Mouse (Mus musculus) intestine, embryonic 15.5 days (tissue): Measurements from ENCODE around the gene Tspo. TPM values are rescaled to one million over a fixed set of nuclear protein-coding genes. Genes with fewer than 3 reads are reported as not detected.

Experiments
- ATAC-seq: fragments of 200-750 bp; cut with Nextera tagmentation; 2 replicates; pipeline ENCODE4 v1.8.0; 2017; ENCODE audit warnings: moderate TSS enrichment, moderate library complexity
- H3K27ac ChIP-seq: fragments of 300-500 bp; sonication (generic); 2 replicates; pipeline ENCODE4 v1.5.1; 2015; ENCODE audit warnings: mild to moderate bottlenecking, inconsistent platforms
- H3K27me3 ChIP-seq: fragments of 300-500 bp; sonication (generic); replicated peaks from 2 replicates; pipeline ENCODE4 v1.6.1; 2015; ENCODE audit warnings: inconsistent platforms
- H3K36me3 ChIP-seq: fragments of 300-500 bp; sonication (generic); 2 replicates; pipeline ENCODE4 v1.6.1; 2015; ENCODE audit warnings: inconsistent platforms
- H3K4me1 ChIP-seq: fragments of 300-500 bp; sonication (generic); replicated peaks from 2 replicates; pipeline ENCODE4 v1.6.1; 2015; ENCODE audit warnings: inconsistent platforms
- H3K4me2 ChIP-seq: fragments of 300-500 bp; sonication (generic); replicated peaks from 2 replicates; pipeline ENCODE4 v1.6.1; 2015; ENCODE audit warnings: mild to moderate bottlenecking, inconsistent platforms
- H3K4me3 ChIP-seq: fragments of 300-500 bp; sonication (generic); replicated peaks from 2 replicates; pipeline ENCODE4 v1.5.1; 2015; ENCODE audit warnings: inconsistent platforms
- H3K9ac ChIP-seq: fragments of 300-500 bp; sonication (generic); 2 replicates; pipeline ENCODE4 v1.6.1; 2015; ENCODE audit warnings: inconsistent platforms
- H3K9me3 ChIP-seq: fragments of 300-500 bp; sonication (generic); 2 replicates; pipeline ENCODE4 v1.6.1; 2016; ENCODE audit warnings: inconsistent platforms
- WGBS: fragments of 180-500 bp; shearing (Covaris S2); methylation state at CpG from one replicate; pipeline ENCODE4 v1.1.7; 2015; 5-methylcytosine and 5-hydroxymethylcytosine counted together
- polyA plus RNA-seq: library from polyadenylated mRNA; unstranded; fragments of >200 nt; fragmentation: Nextera tagmentation; extraction: Ambion mirVana; gene quantifications from 2 replicates; pipeline ENCODE4 v1.2.1, GENCODE M21; 2015

Tspo gene
- polyA plus RNA-seq, 1 experiment from 2014 or later = 98.0 TPM

DNA sequence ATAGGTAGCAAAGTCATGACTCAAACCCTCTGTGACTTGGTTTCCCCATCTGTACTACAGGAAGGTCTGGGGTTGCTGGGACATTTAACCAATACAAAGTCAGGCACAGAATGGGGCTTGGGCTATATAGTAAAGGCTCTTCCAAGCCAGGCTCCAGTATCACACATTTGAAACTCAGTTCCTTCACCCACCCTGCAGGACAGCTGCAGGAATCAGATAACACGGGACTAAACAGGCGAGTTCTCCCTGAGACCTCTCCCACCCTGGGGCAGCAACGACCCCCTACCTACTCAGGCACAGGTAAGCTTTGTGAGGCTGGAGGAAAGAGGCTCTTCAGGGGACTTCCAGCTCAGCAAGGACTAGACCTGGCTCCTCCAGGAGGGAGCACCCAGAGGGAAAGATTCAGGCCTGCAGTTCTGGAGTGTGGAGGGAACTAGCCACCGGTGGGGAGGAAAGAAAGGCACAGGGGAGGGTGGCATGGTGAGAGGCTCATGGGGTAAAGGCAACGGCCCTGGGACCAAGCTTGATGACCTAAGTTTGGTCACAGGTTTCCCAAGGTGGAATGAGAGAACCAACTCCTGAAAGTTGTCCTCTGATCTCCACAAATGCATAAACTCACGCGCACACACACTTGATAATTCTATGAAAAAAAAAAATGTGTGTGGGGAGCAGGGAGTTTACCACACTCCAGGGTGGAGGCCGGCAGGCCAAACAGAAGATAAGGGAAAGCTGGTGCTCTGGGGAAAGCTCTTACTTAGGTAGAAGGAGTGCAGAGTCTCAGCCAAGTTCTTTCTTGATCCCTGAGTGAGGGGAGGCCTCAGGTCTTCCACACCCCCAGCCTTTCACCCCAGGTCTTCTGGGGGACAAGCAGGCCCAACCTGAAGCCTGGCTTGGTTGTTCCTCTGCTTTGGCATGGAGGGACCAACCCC, 29.1 kb downstream of the Tspo start:
- peak overlapping the region; percentile 86 for H3K4me2 ChIP-seq
- peak overlapping the region; percentile 11; the same call in 1 of the 2 replicates for H3K27ac ChIP-seq
- H3K27me3 ChIP-seq = no peaks in the 10 kb centered on the region

DNA sequence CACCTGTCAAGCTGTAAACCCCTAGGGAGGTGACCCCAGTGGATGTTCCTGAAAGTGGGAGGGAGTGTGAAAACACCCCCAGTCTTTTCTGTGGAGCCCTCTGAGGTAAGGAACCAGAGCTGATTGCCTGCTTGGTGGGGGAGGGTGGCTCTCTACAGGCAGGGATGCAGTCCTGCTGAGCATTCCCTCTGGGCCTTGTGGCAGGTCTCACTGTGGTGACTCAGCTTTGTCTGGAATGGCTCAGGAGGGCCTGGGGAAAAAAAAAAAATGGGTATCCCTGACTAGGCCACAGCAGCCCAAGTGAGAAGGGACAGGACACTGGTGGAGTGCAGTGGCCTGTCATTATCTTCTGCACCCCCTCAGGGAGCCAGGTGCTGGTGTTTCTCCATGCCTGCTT, 29.8 kb downstream of the Tspo start:
- Histone ChIP-seq H3K9ac (0 out of 2 replicates have a peak overlapping the region, but pooled peaks have one; percentile 0), H3K36me3 (no peaks in the 10 kb centered on the region), H3K4me1 (peaks cover 23% of the 10 kb centered on the region), H3K9me3 (no peaks in the 10 kb centered on the region), H3K4me3 (peak overlapping the region; percentile 90; the same call in 1 of the 2 replicates), H3K27me3 (no peaks in the 10 kb centered on the region), H3K27ac (peak overlapping the region; percentile 11; the same call in 1 of the 2 replicates), H3K4me2 (peak overlapping the region; percentile 86)
- no peak; the same call in 1 of the 2 replicates for ATAC-seq

More for the DNA sequence above, 29.1 kb downstream of the Tspo start:
- Histone ChIP-seq H3K36me3 (no peaks in the 10 kb centered on the region), H3K4me3 (no peak overlapping the region), H3K9me3 (no peaks in the 10 kb centered on the region), H3K9ac (0 out of 2 replicates have a peak overlapping the region, but pooled peaks have one; percentile 0), H3K4me1 (peaks cover 23% of the 10 kb centered on the region)
- 60% methylated on average over 8 of the region's 8 CpGs for WGBS
- no peak for ATAC-seq

DNA sequence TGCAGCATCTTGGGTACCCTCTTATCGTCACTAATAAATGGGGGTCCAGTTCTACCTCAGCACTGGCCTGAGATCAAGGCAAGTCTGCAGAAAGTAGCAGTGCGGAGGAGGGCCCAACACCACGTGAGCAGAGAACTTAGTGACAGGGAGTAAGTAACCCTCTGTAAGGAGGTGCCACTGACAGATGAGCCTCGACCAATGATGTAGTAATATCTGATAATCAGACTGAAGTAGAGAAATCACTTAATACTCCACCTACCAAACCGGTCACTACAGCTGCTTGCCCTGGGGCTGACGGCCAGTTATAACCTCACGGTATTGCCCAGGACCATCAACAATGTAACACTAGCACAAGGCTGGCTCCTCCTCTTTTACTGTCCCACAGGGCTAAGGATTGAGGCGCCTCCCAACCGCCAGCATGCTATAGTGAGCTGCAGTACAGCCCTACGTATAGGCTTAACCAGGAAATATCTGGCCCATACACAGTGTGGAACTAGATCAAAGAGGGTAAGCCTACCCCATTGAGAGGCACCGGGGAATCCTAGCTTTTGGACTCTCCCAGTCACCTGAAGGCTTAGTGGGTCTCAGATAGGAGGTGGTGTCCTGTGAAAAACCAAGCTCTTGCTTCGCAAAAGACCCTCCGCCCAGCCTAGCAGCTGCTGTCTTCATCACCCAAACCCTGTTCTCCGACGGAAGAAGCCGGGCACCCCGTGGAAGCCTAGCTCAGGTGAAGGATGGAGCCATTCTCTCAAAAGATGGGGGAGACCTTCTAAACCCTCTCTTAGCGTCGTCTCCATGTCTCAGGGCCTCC, 30.5 kb downstream of the Tspo start:
- H3K9me3 ChIP-seq = no peaks in the 10 kb centered on the region
- H3K4me3 ChIP-seq = peak overlapping the region; percentile 90
- no peak overlapping the region for H3K27ac ChIP-seq
- 12% methylated on average over 19 of the region's 19 CpGs for WGBS
- no peaks in the 10 kb centered on the region for H3K27me3 ChIP-seq
- no peaks in the 10 kb centered on the region for H3K36me3 ChIP-seq
- H3K9ac ChIP-seq = peak overlapping the region; percentile 84
- peak overlapping the region; percentile 86 for H3K4me2 ChIP-seq
- ATAC-seq = peak; percentile 82
- peaks cover 23% of the 10 kb centered on the region for H3K4me1 ChIP-seq

DNA sequence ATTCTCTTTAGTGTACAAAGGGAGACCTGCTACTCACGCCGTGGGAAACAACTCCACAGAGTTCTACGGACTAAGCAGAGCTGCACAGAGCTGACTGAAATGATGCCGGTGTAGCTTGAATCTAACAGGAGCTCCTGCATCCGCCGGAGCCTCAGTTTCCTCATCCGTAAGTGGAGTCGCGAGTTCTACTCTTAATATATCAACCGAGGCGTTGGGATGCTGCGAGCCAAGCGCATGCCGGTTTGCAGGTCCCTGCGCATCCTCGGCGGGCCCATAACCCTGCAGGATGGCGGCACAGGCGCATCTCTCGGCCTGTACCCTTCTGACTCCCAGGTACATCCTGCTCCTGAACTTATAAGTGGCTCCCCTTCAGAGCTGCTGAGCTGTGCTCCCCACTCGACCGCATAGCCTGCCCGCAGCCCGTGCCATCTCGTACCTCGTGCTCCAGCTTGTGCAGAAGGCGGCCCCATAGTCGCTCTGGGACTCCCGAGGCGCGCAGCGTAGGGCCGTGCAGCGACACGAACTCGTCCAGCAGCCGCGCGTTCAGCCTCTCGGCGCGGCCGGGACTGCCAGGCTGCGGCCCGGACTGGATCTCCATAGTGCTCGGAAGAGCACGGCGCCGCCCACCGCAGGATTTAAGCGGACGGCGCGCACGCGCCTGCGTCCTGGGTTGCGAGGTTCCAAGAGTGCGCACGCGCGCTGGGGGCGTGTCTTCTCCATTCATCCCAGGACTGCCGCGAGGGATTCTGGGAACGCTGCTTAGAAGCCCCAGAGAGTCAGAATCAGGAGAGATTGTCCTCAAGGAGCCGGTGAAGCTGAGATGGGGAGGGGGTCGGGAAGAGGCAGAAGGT, 31.3 kb downstream of the Tspo start, which contains the start of gene Ttll12:
Gene Ttll12 (minus strand): TSS at position 645 of the 851 bp plus-strand sequence.
- Histone ChIP-seq H3K27ac (peak within 1 kb of the TSS; percentile 72), H3K9ac (peak within 1 kb of the TSS; percentile 84), H3K27me3 (no peaks in the 10 kb centered on the region), H3K4me1 (peaks cover 23% of the 10 kb centered on the region), H3K4me2 (peak within 1 kb of the TSS; percentile 86), H3K4me3 (peak within 1 kb of the TSS; percentile 90), H3K9me3 (no peaks in the 10 kb centered on the region), H3K36me3 (no peaks in the 10 kb centered on the region)
- WGBS = under 1% methylated on average over 68 of the region's 68 CpGs
- peak; percentile 92 for ATAC-seq

DNA sequence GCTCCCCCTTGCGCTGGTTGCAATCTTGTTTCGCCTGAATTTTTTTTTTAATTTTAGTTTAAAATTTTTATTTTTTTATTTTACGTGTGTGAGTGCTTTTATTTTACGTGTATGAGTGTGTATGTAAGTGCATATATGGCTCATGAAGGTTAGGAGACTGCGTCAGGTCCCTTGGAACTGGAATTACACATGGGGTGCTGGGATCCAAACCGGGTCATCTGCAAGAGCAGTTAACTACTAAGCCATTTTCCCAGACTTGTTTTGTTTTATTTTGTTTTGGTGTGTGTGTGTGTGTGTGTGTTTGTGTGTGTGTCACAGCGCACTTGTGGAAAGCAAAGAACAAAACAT, 31.9 kb downstream of the Tspo start:
- peak overlapping the region; percentile 46 for H3K9ac ChIP-seq
- H3K27ac ChIP-seq = no peak overlapping the region
- H3K27me3 ChIP-seq = no peaks in the 10 kb centered on the region
- H3K4me2 ChIP-seq = peak overlapping the region; percentile 86
- no peaks in the 10 kb centered on the region for H3K36me3 ChIP-seq
- peaks cover 23% of the 10 kb centered on the region for H3K4me1 ChIP-seq
- H3K4me3 ChIP-seq = peak overlapping the region; percentile 90
- WGBS = 36% methylated on average over 7 of the region's 7 CpGs
- ATAC-seq = no peak; the same call in 1 of the 2 replicates
- no peaks in the 10 kb centered on the region for H3K9me3 ChIP-seq

DNA sequence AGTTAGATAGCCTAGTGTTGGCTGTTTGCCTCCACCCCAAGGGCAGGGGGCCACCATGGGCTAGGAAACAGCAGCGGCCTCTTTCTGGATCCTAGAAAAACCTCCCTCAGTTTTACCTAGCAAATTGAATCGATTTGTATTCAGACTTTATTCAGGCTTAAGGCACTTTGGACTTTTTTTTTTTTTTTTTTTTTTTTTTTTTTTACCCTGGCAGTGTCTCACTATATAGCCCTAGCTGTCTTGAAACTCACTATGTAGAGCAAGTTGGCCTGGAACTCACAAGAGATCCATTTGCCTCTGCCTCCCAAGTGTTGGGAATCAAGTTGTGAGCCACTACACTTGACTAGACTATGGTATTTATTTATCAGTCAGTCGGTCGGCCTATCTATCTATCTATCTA, 33.4 kb downstream of the Tspo start:
- Histone ChIP-seq H3K4me1 (peaks cover 17% of the 10 kb centered on the region), H3K27me3 (no peaks in the 10 kb centered on the region), H3K9me3 (no peaks in the 10 kb centered on the region), H3K9ac (no peak overlapping the region), H3K4me3 (no peak overlapping the region), H3K27ac (no peak overlapping the region), H3K4me2 (no peak overlapping the region), H3K36me3 (no peaks in the 10 kb centered on the region)
- no peak for ATAC-seq
- WGBS = 88% methylated on average over 4 of the region's 4 CpGs

DNA sequence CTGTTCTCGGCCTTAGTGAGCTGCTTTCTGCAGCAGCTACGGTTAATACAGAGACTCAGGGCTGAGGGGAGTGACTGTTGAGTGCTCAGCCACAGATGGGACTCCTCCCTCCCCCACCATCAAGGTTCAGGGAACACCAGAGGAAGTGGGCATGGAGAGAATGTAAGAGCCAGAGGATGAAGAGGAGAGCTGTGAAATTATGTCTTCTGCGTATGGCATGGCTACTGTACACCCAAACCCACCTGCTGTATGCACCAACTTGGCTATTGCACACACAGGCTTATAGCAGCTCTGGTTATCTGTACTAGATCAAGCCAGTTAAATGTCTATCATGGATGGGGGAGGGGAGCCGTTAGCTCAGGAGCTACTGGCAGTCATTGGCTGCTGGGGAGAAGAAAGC, 37.8 kb downstream of the Tspo start:
- no peak for ATAC-seq
- WGBS = 71% methylated on average over 4 of the region's 4 CpGs
- H3K9ac ChIP-seq = no peak overlapping the region

DNA sequence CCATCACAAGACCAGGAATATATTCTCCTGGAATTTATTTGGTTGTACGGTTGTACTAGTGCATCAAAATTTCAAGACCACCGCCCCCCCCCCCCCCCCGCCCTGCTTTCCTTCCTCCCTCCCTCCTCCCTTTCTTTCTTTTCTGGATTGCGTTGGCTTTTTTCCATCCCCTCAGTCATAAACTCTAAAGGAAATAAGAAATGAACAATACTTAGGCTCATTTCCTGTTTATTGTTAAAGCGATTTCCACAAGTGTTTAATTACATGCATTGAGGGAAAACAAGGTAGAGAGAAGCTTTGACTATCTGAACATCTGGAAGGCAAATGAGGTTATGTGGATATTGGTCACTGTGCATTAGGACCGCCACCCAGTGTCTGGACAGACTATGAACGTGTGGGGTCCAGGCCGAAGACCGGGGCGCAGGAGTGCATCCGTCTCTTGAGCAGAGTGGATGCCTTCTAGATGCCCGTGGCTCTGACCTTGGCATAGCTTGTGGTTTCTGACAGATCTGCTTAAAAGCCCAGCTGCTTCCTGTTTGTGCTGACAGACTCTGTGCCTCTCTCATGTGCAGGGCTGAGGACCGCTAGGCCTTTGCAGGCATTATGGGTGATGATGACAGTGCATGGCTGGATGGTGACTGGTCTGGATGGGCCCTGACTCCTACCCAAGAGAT, 39.1 kb downstream of the Tspo start:
- WGBS = 61% methylated on average over 13 of the region's 13 CpGs
- H3K36me3 ChIP-seq = no peaks in the 10 kb centered on the region
- peaks cover 6% of the 10 kb centered on the region for H3K4me1 ChIP-seq
- H3K4me2 ChIP-seq = no peak overlapping the region
- no peak for ATAC-seq
- no peaks in the 10 kb centered on the region for H3K9me3 ChIP-seq
- no peaks in the 10 kb centered on the region for H3K27me3 ChIP-seq
- no peak overlapping the region for H3K9ac ChIP-seq
- no peak overlapping the region for H3K4me3 ChIP-seq
- 0 out of 2 replicates have a peak overlapping the region, but pooled peaks have one; percentile 36 for H3K27ac ChIP-seq

More for the DNA sequence above, 37.8 kb downstream of the Tspo start:
- Histone ChIP-seq H3K4me2 (no peak overlapping the region), H3K4me3 (no peak overlapping the region), H3K27me3 (no peaks in the 10 kb centered on the region), H3K9me3 (no peaks in the 10 kb centered on the region), H3K27ac (no peak overlapping the region), H3K4me1 (peaks cover 6% of the 10 kb centered on the region), H3K36me3 (no peaks in the 10 kb centered on the region)

DNA sequence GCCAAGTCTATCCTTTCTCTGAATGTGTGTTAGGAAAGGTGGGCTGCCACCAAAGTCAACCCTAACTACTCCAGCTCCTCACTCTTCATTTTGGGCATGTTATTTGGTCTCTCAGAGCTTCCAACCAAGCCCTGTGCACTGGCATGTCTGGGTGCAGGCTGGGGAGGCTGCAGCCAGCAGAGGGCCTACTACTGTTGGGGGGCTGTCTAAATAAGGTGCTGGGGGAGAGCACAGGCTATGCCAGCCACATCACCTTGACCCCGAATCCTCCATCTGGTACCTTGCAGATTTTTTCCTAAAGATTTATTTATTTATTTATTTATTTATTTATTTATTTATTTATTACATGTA, 39.6 kb downstream of the Tspo start:
- Histone ChIP-seq H3K4me3 (no peak overlapping the region), H3K4me2 (no peak overlapping the region), H3K4me1 (peaks cover 6% of the 10 kb centered on the region), H3K27me3 (no peaks in the 10 kb centered on the region), H3K9ac (no peak overlapping the region), H3K36me3 (no peaks in the 10 kb centered on the region), H3K27ac (0 out of 2 replicates have a peak overlapping the region, but pooled peaks have one; percentile 36), H3K9me3 (no peaks in the 10 kb centered on the region)
- 85% methylated on average over 1 of the region's 1 CpGs for WGBS
- ATAC-seq = no peak

DNA sequence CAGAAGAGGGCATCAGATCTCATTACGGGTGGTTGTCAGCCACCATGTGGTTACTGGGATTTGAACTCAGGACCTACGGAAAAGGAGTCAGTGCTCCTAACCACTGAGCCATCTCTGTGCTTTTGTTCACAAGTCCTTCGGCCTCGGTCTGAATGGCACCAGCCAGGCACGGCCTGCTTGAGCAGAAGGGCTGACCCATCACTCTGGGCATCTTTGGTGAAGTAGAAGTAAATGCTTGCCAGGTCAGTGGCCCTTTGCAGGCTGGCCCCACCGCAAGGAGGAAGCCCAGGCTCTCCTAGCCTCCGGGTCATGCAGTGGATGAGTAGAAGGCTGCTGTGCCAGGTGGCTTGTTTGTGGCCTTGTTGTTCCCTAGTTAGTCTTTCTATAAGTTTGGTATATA, 40.0 kb downstream of the Tspo start:
- ATAC-seq = no peak
- Histone ChIP-seq H3K36me3 (no peaks in the 10 kb centered on the region), H3K4me3 (no peak overlapping the region), H3K27me3 (no peaks in the 10 kb centered on the region), H3K27ac (no peak overlapping the region), H3K4me1 (peaks cover 6% of the 10 kb centered on the region), H3K4me2 (no peak overlapping the region), H3K9me3 (no peaks in the 10 kb centered on the region), H3K9ac (no peak overlapping the region)
- 93% methylated on average over 7 of the region's 7 CpGs for WGBS

DNA sequence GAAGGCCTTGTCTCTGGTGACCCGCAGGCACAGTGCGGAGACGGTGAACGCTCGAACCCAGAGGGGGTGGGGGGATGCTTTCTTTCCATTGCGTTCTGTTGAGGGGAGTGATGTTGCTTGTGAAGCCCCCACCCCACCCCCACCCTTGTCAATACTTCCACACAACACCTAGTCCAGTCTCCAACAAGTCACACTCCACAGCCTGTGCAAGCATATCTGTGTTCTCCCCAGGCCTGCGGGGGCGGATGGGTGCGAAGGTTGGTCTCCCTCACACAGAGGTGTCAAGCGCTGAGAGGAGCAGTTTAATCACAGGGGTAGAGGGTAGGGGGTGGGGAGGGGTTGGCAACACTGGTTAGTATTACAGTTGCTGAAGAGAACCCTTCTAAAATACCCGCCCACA, 42.8 kb downstream of the Tspo start:
- Histone ChIP-seq H3K27ac (no peak overlapping the region), H3K4me1 (peaks cover 6% of the 10 kb centered on the region), H3K9ac (no peak overlapping the region), H3K9me3 (no peaks in the 10 kb centered on the region), H3K4me2 (no peak overlapping the region), H3K36me3 (no peaks in the 10 kb centered on the region), H3K4me3 (no peak overlapping the region), H3K27me3 (no peaks in the 10 kb centered on the region)
- WGBS = 79% methylated on average over 11 of the region's 11 CpGs
- ATAC-seq = no peak
